Mouse (Mus musculus): ENCODE data around the gene Dennd6b. TPM values are rescaled to one million over a fixed set of nuclear protein-coding genes. Genes with fewer than 3 reads are reported as not detected.
A peak's percentile ranks its signal among the peaks of the same experiment; 100 is the strongest.

Dennd6b gene
- total RNA-seq, 4 experiments from 2014 or later: 8.8 to 12.9 (median 11.0) TPM

GRCm38 (mm10) chr15:89181561-89182270 is 14.6 kb downstream of the Dennd6b start:
- no peak for DNase-seq (ENCODE audit: low spot score)

DNA sequence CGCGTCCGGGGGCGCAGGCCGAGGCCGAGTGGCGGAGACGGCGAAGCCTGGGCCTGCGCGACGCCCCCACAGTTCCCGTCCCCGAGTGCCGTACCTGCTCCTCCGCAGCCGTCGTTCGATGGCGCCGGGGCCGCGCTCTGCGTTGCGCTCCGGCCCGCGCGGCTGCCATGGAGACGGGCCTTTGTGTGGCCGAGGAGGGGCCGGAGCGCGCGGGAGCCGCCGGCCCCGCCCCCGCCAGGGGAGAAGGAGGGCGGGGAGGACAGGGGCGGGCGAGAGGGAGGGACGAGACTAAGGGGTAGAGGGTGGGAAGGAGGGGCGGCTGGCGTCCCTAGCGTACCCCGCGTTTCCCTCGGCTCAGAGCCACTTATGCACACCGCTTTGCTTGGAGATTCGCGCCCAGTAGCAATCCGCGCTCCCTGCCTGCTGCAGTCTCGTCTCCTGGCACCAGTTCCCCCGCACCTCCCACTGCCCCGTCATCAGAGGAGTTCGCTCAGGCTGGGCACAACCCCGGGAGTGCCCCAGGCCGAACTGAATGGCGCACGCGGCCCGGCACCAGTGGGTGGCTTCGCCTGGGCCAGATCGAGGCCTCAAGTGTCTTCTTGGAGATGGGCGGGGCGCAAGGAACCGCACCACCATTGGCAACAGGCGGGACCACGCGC is 15.6 kb downstream of the Dennd6b start, which contains the start of gene Plxnb2:
Plxnb2 (minus strand) TSS at position 218 of the 659 bp plus-strand sequence.
- DNase-seq (ENCODE audit: low spot score): peak; percentile 76

DNA sequence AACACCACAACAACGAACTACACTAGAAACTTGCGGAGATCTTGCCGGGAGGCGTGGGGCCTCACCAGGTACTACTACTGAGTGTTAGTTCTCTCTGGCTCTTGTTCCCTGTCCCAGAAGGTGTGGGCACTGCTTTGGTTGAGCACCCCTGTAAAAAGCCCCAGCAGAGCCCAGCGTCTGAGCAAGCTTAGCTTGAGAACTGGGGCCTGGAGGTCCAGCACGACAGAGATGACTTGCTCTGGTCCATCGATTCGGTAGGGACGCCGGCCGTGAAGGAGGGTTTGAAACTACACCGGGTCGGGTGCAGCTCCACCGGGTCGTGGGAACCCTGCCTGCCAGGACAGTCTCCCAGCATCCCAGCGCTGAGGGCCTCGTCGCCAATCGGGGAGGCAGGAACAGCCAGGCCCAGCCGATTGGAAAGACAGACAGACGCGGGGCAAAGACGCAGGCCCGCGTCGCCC is 16.2 kb downstream of the Dennd6b start:
- no peak for DNase-seq (ENCODE audit: low spot score)

- DNase-seq (ENCODE audit: low spot score): no peak
These were observed 16.7 kb downstream of the Dennd6b start for GRCm38 (mm10) chr15:89179630-89179964.

- DNase-seq (ENCODE audit: low spot score): peak; percentile 79
These were observed 17.2 kb downstream of the Dennd6b start for GRCm38 (mm10) chr15:89178954-89179629.

DNA sequence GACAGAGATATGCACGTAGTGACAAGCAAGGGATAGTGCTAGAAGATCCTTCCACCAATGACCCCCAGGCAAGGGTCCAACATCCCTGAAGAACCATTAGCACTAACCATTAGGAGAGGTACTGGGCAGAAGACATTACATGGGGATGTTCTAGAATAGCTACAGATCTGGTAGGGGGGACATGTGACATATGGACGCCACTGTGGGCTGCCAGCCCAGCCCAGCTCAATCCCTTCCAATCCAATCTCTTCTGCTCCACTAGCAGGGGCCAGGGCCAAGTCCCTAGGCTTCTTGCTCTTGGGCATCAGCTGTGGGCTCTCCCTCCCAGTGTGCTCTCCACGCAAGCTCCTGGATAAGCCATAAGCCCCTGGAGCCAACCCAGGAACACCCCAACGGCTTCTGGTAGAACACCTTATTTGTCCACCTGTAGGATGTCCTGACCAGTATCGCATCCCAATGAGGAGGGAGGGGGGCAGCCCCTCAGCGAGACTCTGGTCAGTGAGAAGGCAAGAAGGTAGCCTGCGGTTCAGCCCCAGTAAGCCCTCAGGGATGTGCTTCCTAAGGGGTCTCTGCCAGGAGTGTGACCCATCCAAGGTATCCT is 17.9 kb downstream of the Dennd6b start:
- no peak for DNase-seq (ENCODE audit: low spot score)

DNA sequence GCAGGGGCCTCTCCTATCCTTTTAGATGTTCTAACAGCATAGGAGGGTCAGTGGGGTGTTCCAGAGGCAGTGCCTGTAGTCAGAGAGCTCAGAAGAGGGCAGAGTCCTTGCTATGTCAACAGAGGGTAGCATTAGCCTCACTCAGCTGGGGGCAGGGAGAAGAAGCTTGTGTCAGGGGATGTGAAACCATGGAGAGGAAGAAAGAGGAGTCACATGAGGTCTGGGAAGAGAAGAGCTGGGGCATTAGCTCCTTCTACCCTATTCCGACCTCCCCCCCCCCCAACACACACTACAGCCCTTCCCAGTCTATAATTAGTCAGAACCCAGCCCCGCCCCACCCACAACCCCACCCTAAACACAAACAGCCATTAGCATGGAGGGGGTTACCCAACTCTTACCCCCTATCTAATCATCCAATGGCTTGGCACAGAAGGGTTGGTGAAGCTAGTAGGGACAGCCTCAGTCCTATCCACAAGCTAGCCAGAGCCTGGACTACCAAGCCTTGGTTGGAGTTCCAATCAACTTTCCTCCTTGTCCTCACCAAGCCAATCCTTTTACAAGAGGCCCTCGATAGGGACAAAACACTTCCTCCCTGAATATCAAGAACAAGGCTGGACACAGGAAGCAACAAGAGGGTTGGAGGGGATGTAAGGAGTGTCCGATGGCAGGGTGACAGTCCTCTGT is 18.6 kb downstream of the Dennd6b start:
- no peak for DNase-seq (ENCODE audit: low spot score)

- peak; percentile 92 for DNase-seq (ENCODE audit: low spot score)
These were observed 19.2 kb downstream of the Dennd6b start for GRCm38 (mm10) chr15:89177121-89177520.

GRCm38 (mm10) chr15:89175411-89176155 is 20.7 kb downstream of the Dennd6b start:
- DNase-seq (ENCODE audit: low spot score): no peak

GRCm38 (mm10) chr15:89174889-89175339 is 21.4 kb downstream of the Dennd6b start:
- DNase-seq (ENCODE audit: low spot score): no peak

DNA sequence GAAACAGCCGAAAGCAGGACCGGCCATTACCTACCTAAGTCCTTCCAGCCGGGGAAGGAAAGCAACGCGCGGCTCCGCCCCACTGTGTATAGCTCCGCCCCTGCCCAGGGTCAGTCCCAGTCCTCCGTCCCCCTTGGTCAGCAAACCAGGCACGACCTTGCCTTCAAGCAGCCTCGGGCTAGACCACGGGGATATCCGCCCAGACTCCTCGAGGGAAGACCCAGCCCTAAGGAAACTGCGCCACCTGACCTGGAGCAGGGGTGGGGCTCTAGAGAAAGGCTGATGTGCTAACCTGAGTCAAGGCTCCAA is 22.4 kb downstream of the Dennd6b start:
- peak; percentile 49 for DNase-seq (ENCODE audit: low spot score)

- DNase-seq (ENCODE audit: low spot score): no peak
These were observed 23.0 kb downstream of the Dennd6b start for GRCm38 (mm10) chr15:89173024-89173905.

DNA sequence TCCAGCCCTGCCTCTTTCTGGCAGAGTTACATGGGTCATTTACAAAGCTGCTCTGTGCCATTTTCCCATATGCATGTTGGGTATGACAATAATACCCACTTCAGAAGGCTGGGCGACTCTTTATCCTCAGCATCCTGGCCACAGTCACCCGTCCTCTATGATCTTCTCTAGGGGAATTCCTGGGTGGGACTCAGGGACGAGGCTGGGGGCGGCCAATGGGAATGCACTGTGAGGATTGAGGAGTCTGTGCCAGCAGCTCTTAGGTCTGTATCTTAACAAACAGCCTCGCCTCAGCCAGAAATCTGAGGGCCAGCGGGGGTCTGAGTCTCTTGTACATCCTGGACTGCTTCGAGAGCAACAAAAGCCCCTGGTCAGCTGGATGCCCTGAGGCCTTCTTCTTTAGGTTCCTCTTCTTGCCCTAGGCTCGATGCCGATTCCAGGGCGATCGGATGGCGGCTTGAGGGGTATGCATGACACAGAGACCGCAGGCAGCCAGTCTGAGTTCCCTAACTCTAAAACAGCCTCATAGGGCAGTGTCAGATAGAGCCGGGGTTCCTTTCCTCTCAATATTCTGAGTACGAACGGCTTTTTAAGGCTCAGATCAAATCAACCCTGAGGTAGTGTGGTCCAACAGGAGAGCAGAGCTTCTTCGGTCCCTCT is 23.9 kb downstream of the Dennd6b start:
- no peak for DNase-seq (ENCODE audit: low spot score)

GRCm38 (mm10) chr15:89171526-89172051 is 24.7 kb downstream of the Dennd6b start:
- no peak for DNase-seq (ENCODE audit: low spot score)

GRCm38 (mm10) chr15:89170102-89170501 is 26.2 kb downstream of the Dennd6b start:
- DNase-seq (ENCODE audit: low spot score): no peak

DNA sequence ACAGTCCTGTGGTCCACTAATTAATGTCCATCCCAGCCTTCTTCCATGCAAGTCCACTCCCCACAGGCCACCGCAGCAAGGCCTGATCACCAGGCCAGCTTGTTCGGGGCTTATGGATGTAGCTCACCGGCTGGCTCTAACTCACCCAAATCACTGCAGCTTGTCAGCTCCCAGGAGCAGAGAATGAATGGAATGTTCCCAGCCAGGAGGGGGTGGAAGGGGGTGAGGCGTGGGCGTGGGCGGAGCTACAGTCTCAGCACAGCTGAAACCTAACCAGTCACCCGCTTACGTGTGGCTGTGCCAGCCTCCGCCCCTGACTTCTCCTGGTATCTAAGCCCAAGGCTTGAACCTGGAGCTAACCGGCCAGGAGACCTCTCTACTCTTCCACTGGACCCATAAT is 26.9 kb downstream of the Dennd6b start:
- DNase-seq (ENCODE audit: low spot score): peak; percentile 82

DNA sequence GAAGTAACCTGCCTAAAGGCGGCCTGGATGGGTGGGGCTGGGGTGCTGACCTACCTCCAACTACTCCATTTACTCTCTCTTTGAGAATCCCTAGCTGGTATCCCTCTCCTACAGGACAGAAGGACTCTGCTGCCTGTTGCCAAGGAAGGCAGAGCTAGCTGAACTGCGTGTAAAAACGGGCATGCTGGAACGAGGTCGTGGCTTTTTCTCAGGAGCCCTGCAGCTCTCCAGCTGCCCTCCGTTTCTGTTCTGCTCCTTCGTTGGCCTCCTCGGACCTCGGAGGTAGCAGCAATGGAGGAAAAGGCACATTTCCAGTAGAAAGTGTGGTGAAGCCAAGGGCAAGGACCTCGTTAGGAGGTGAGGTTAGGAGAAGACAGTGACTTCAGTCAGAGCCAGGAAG is 27.4 kb downstream of the Dennd6b start:
- DNase-seq (ENCODE audit: low spot score): no peak

DNA sequence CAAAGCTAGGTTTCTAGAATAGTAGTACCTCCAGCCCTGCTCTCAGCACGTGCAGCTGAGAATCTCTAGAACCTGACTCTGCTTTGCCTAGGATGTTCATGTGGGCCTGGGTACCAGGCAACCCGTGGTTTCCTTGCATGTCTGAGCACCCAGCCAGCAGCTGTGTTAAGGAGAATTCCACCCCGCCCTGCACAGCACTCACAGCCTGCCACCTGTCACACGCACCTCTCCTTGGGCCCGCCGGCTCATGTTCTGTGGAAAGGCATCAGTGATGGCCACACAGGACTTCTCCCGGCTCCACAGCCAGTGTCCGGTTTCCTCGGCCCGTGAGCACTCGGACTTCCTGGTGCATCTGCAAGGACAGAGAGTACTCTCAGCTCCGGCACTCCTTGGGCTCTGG is 30.8 kb downstream of the Dennd6b start:
- no peak for DNase-seq (ENCODE audit: low spot score)

DNA sequence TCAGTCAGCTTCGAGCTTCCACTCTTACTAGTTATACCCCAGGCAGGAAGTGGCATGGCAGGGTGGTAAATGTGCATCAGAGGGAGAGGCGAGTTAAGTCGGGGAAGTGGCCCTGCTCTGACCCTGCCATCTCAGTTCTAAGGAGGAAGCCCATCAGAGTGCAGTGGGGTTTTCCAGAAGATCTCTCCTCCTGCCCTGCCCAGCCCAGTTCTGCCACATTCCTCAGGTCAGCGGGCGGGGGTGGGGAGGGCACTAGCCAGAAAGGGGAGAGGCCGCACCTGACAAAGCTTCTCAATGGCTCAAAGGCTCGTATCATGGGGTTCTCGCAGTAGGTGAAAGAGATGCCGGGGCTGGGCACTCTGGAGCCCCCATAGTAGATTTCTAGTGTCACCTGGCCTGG is 34.9 kb downstream of the Dennd6b start:
- no peak for DNase-seq (ENCODE audit: low spot score)
